Mouse (Mus musculus) E14TG2a.4 (cell line): ENCODE data around the gene H2-Ob.

Source experiments
- H3K27me3 ChIP-seq: 2 replicates; pipeline ENCODE4 v1.6.1; 2014; ENCODE audit warnings: low read length, control low read depth; ENCODE audit not compliant: insufficient read depth
- H3K36me3 ChIP-seq: 2 replicates; pipeline ENCODE4 v1.6.1; 2014; ENCODE audit warnings: low read length, control low read depth; ENCODE audit not compliant: insufficient read depth
- H3K4me1 ChIP-seq: replicated peaks from 2 replicates; pipeline ENCODE4 v1.6.1; 2014; ENCODE audit warnings: low read depth, low read length, control low read depth
- H3K4me3 ChIP-seq: replicated peaks from 2 replicates; pipeline ENCODE4 v1.5.1; 2014; ENCODE audit warnings: mild to moderate bottlenecking, low read length
- H3K9me3 ChIP-seq: 2 replicates; pipeline ENCODE4 v1.6.1; 2014; ENCODE audit warnings: low read length, control low read depth
- CTCF ChIP-seq: conservative IDR thresholded peaks from 2 replicates; pipeline ENCODE4 v1.5.1; 2014; ENCODE audit warnings: low read length
- NANOG ChIP-seq: IDR thresholded peaks from 2 replicates; pipeline ENCODE4 v1.6.1; 2014; ENCODE audit warnings: borderline replicate concordance, low read length, mixed read lengths
- POU5F1 ChIP-seq: IDR thresholded peaks from 2 replicates; pipeline ENCODE4 v1.6.1; 2014; ENCODE audit warnings: low read length, borderline replicate concordance

The H2-Ob gene

GRCm38 (mm10) chr17:34234926-34235325 lies 3.8 kb upstream of the H2-Ob start:
- H3K9me3 ChIP-seq, result peaks cover 79% of the 10 kb centered on the region
- TF ChIP-seq NANOG, result no peak
- no peak for TF ChIP-seq POU5F1
- no peak for TF ChIP-seq CTCF
- no peaks in the 10 kb centered on the region for H3K27me3 ChIP-seq
- H3K4me3 ChIP-seq, result no peak overlapping the region
- no peaks in the 10 kb centered on the region for H3K4me1 ChIP-seq
- no peaks in the 10 kb centered on the region for H3K36me3 ChIP-seq

GRCm38 (mm10) chr17:34236691-34237090 lies 2.0 kb upstream of the H2-Ob start:
- H3K4me1 ChIP-seq, result no peaks in the 10 kb centered on the region
- peaks cover 88% of the 10 kb centered on the region for H3K9me3 ChIP-seq
- no peak for TF ChIP-seq CTCF
- no peak for TF ChIP-seq POU5F1
- TF ChIP-seq NANOG, result no peak
- H3K27me3 ChIP-seq, result no peaks in the 10 kb centered on the region
- H3K4me3 ChIP-seq, result no peak overlapping the region
- no peaks in the 10 kb centered on the region for H3K36me3 ChIP-seq

DNA sequence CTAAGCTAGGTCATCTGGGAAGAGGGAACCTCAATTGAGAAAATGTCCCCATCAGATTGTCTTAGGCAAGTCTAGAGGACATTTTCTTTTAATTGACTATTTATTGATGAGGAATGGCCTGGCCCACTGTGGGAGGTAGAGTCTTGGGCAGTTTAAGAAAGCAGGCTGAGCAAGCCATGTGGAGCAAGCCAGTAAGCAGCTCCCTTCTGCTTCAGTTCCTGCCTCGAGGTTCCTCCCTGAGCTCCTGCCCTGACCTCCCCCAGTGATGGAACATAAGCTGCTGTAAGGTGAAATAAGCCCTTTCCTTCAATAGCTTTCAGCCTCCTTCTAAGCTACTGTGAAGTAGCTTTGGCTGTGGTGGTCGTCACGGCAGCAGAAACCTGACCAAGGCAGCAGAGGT lies 962 bp upstream of the H2-Ob start:
- Histone ChIP-seq H3K4me1 (no peaks in the 10 kb centered on the region), H3K4me3 (no peak overlapping the region), H3K27me3 (no peaks in the 10 kb centered on the region), H3K9me3 (peaks cover 91% of the 10 kb centered on the region), H3K36me3 (no peaks in the 10 kb centered on the region)
- TF ChIP-seq NANOG (no peak), POU5F1 (no peak), CTCF (no peak)

GRCm38 (mm10) chr17:34239601-34240041 lies 918 bp downstream of the H2-Ob start:
- Histone ChIP-seq H3K36me3 (no peaks in the 10 kb centered on the region), H3K9me3 (peaks cover 72% of the 10 kb centered on the region), H3K4me1 (no peaks in the 10 kb centered on the region), H3K27me3 (no peaks in the 10 kb centered on the region), H3K4me3 (no peak overlapping the region)
- TF ChIP-seq CTCF (no peak), NANOG (no peak), POU5F1 (no peak)

- Histone ChIP-seq H3K27me3 (no peaks in the 10 kb centered on the region), H3K9me3 (peaks cover 64% of the 10 kb centered on the region), H3K4me3 (no peak overlapping the region), H3K36me3 (no peaks in the 10 kb centered on the region), H3K4me1 (no peaks in the 10 kb centered on the region)
- TF ChIP-seq CTCF, result no peak
- no peak for TF ChIP-seq NANOG
- TF ChIP-seq POU5F1, result no peak
These were observed 1.7 kb downstream of the H2-Ob start for GRCm38 (mm10) chr17:34240366-34240765.

DNA sequence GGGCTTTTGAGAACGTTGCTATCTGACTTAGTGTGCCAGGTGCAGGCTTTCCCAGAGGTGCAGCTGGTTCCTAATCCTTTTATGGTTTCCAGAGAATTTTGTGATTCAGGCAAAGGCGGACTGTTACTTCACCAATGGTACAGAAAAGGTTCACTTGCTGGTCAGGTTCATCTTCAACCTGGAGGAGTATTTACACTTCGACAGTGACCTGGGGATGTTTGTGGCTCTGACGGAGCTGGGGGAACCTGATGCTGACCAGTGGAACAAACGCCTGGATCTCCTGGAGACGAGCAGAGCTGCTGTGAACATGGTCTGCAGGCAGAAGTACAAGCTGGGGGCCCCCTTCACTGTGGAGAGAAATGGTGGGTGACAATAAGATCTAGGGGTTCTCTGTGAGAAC lies 2.2 kb downstream of the H2-Ob start:
- TF ChIP-seq CTCF (no peak), POU5F1 (no peak), NANOG (no peak)
- Histone ChIP-seq H3K27me3 (no peaks in the 10 kb centered on the region), H3K4me1 (no peaks in the 10 kb centered on the region), H3K4me3 (no peak overlapping the region), H3K36me3 (no peaks in the 10 kb centered on the region), H3K9me3 (peaks cover 59% of the 10 kb centered on the region)

DNA sequence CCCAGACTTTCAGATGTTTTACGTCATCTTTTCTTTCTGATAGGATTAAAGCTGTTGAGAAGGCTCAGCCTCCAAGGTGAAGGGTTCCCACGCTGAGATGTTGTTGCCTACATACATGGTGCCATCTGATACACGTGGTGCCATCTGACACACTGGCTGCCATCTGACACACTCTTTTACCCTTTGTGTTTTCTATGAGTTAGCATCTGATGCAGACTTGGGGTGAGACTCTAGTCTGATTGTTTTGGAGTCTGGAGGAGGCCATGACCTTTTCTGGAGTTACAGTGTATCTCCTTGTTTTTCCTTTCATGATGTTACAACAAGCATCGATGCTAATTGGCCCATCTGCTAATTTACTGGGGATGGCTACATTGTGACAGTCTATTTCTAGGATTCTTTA lies 6.0 kb downstream of the H2-Ob start:
- Histone ChIP-seq H3K36me3 (no peaks in the 10 kb centered on the region), H3K9me3 (peaks cover 23% of the 10 kb centered on the region)
- TF ChIP-seq NANOG (no peak), CTCF (no peak), POU5F1 (no peak)

GRCm38 (mm10) chr17:34247047-34247446 lies 8.3 kb downstream of the H2-Ob start:
- Histone ChIP-seq H3K36me3 (no peaks in the 10 kb centered on the region), H3K27me3 (0 out of 2 replicates have a peak, but pooled peaks cover 2% of the 10 kb centered on the region), H3K9me3 (peaks cover 3% of the 10 kb centered on the region), H3K4me3 (no peak overlapping the region), H3K4me1 (no peaks in the 10 kb centered on the region)
- TF ChIP-seq CTCF, result no peak
- TF ChIP-seq NANOG, result no peak
- TF ChIP-seq POU5F1, result no peak

More for the DNA sequence above, 6.0 kb downstream of the H2-Ob start:
- H3K4me3 ChIP-seq, result no peak overlapping the region
- no peaks in the 10 kb centered on the region for H3K27me3 ChIP-seq
- H3K4me1 ChIP-seq, result no peaks in the 10 kb centered on the region

- 0 out of 2 replicates have a peak, but pooled peaks cover 2% of the 10 kb centered on the region for H3K27me3 ChIP-seq
These were observed 10.1 kb downstream of the H2-Ob start for GRCm38 (mm10) chr17:34248764-34249163.

More at GRCm38 (mm10) chr17:34248764-34249163, 10.1 kb downstream of the H2-Ob start:
- H3K9me3 ChIP-seq, result no peaks in the 10 kb centered on the region
- H3K36me3 ChIP-seq, result no peaks in the 10 kb centered on the region
- TF ChIP-seq POU5F1 (no peak), NANOG (no peak), CTCF (no peak)
- no peak overlapping the region for H3K4me3 ChIP-seq
- H3K4me1 ChIP-seq, result no peaks in the 10 kb centered on the region
